Comparison of ENCODE assay signal across 23 mouse cellular contexts in genomic region chr1:82991596-82991995, GRCm38 (mm10). TPM values are rescaled to one million over a fixed set of nuclear protein-coding genes. Genes with fewer than 3 reads are reported as not detected.
"Had no signal": no experiment of that assay in that cellular context is flagged by ENCODE, and none has a peak within 500 bp of the region (broad histone marks: within the 10 kb centered on the region; RNA-seq: fewer than 3 reads in every experiment).

No protein-coding gene starts in this region.

- H3K4me3 ChIP-seq: lung, embryonic 15.5 days; megakaryocyte, embryonic 14.5 days; midbrain, embryonic 13.5 days; midbrain, embryonic 15.5 days; neural tube, embryonic 12.5 days had no signal

- ATAC-seq: liver, postnatal 0 days; lung, postnatal 0 days; midbrain, embryonic 13.5 days; midbrain, embryonic 15.5 days had no signal

- H3K4me1 ChIP-seq: lung, embryonic 15.5 days; megakaryocyte, embryonic 14.5 days; midbrain, embryonic 13.5 days; midbrain, embryonic 15.5 days; neural tube, embryonic 12.5 days had no signal

- DNase-seq: liver, postnatal 0 days; lung, adult 2 months; lung, postnatal 14 days; lung, postnatal 36 days; right cerebral cortex, postnatal 14 days; spleen, adult 18-20 months; thymus, adult 18-20 months; thymus, postnatal 14 days; thymus, postnatal 36 days had no signal

- H3K36me3 ChIP-seq: lung, embryonic 15.5 days; midbrain, embryonic 13.5 days; midbrain, embryonic 15.5 days; neural tube, embryonic 12.5 days had no signal

- H3K4me2 ChIP-seq: lung, embryonic 15.5 days; midbrain, embryonic 11.5 days; midbrain, embryonic 13.5 days; midbrain, embryonic 15.5 days; neural tube, embryonic 12.5 days had no signal

- H3K27ac ChIP-seq: lung, embryonic 15.5 days; macrophage; midbrain, embryonic 13.5 days; midbrain, embryonic 15.5 days; neural tube, embryonic 12.5 days had no signal

- H3K9ac ChIP-seq: liver, postnatal 0 days; lung, embryonic 15.5 days; midbrain, embryonic 13.5 days; midbrain, embryonic 15.5 days; neural tube, embryonic 12.5 days had no signal

- H3K9me3 ChIP-seq: lung, embryonic 15.5 days; megakaryocyte, embryonic 14.5 days; midbrain, embryonic 13.5 days; midbrain, embryonic 15.5 days; neural tube, embryonic 12.5 days had no signal

- H3K27me3 ChIP-seq: lung, embryonic 15.5 days; midbrain, embryonic 13.5 days; midbrain, embryonic 15.5 days; neural tube, embryonic 12.5 days had no signal

RNA-seq across cellular contexts. Expression of gene Gm47959, which starts 8.8 kb away (rescaled TPM):
- polyA plus RNA-seq: liver, postnatal 0 days; lung, adult 2 months; lung, embryonic 15.5 days; lung, postnatal 0 days; macrophage; midbrain, embryonic 11.5 days; midbrain, embryonic 13.5 days; midbrain, embryonic 15.5 days; midbrain, postnatal 0 days; neural tube, embryonic 12.5 days; neural tube, embryonic 14.5 days; stomach, embryonic 14.5 days; stomach, embryonic 16.5 days; thymus, postnatal 0 days; urinary bladder, adult 2 months had no signal

RNA-seq across cellular contexts. Expression of gene Gm47955, which starts 31.5 kb away (rescaled TPM):
- polyA plus RNA-seq: liver, postnatal 0 days; lung, adult 2 months; lung, embryonic 15.5 days; lung, postnatal 0 days; macrophage; midbrain, embryonic 11.5 days; midbrain, embryonic 13.5 days; midbrain, embryonic 15.5 days; midbrain, postnatal 0 days; neural tube, embryonic 12.5 days; neural tube, embryonic 14.5 days; stomach, embryonic 14.5 days; stomach, embryonic 16.5 days; thymus, postnatal 0 days; urinary bladder, adult 2 months had no signal

RNA-seq across cellular contexts. Expression of gene Gm7544, which starts 35.8 kb away (rescaled TPM):
- polyA plus RNA-seq: liver, postnatal 0 days; lung, adult 2 months; lung, embryonic 15.5 days; lung, postnatal 0 days; macrophage; midbrain, embryonic 11.5 days; midbrain, embryonic 13.5 days; midbrain, embryonic 15.5 days; midbrain, postnatal 0 days; neural tube, embryonic 12.5 days; neural tube, embryonic 14.5 days; stomach, embryonic 14.5 days; stomach, embryonic 16.5 days; thymus, postnatal 0 days; urinary bladder, adult 2 months had no signal

RNA-seq across cellular contexts. Expression of gene Slc19a3, which starts 46.7 kb away (rescaled TPM):
- polyA plus RNA-seq: liver, postnatal 0 days; macrophage had no signal

RNA-seq across cellular contexts. Expression of gene A030003K21Rik, which starts 48.4 kb away (rescaled TPM):
- polyA plus RNA-seq: liver, postnatal 0 days; lung, adult 2 months; lung, embryonic 15.5 days; lung, postnatal 0 days; macrophage; midbrain, embryonic 11.5 days; midbrain, embryonic 13.5 days; midbrain, embryonic 15.5 days; midbrain, postnatal 0 days; neural tube, embryonic 12.5 days; neural tube, embryonic 14.5 days; stomach, embryonic 14.5 days; stomach, embryonic 16.5 days; thymus, postnatal 0 days; urinary bladder, adult 2 months had no signal
